14 mouse cellular contexts compared by ENCODE assay signal in the genomic region with DNA sequence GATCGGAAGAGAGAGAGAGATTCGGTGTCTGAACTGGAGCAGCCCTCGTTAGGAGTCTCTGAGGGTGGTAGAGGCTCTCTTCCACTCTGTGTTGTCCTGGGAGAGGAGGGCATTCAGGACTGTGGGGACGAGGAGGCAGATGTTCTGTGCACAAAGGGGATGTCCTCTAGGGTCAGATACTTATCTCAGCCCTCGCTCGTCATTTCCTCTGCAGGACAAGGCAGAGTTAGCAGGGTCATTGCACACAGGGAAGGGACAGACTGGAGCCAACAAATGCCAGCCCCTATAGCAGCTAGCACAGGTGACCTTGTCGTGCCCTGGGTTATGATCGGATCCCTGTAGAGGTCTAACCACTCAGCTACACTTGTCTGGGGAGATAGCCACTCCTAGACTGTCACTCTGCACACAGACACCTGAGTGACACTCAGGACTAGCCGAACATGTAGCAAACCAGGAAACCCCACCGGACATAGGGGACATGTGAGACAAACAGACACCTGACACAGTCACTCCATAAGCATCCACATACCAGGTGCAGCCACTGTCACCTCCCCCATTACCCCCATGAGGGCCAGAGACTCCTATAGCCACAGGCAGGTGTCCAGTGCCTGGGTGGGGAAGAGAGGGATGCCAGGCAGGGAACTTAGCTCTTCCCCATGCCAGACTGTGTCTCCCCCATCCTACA. TPM values are rescaled to one million over a fixed set of nuclear protein-coding genes. Genes with fewer than 3 reads are reported as not detected.
DNase-seq lines count a peak whose midpoint lies in the region; ATAC-seq and TF ChIP-seq lines count a peak whose summit lies in the region.
"Had no signal": no experiment of that assay in that cellular context is flagged by ENCODE, and none has a peak within 500 bp of the region (broad histone marks: within the 10 kb centered on the region; RNA-seq: fewer than 3 reads in every experiment).

No protein-coding gene starts in this region.

- H3ac ChIP-seq in myocyte (ENCODE audit: control insufficient read depth, insufficient read length): no peak overlapping the region

- H3K4me3 ChIP-seq in forebrain, embryonic 16.5 days (replicated peaks; ENCODE audit: low read length): no peak overlapping the region
- no peak overlapping the region for H3K4me3 ChIP-seq in forebrain, embryonic 11.5 days (ENCODE audit: low read depth, low read length)
- no peak overlapping the region for H3K4me3 ChIP-seq in hindbrain, embryonic 12.5 days
- no peak overlapping the region for H3K4me3 ChIP-seq in hindbrain, embryonic 13.5 days
- no peak overlapping the region for H3K4me3 ChIP-seq in lung, embryonic 14.5 days (ENCODE audit: low read depth, low read length)
- no peak overlapping the region for H3K4me3 ChIP-seq in myocyte
- H3K4me3 ChIP-seq: embryonic facial prominence, embryonic 13.5 days; limb, embryonic 13.5 days; lung, embryonic 15.5 days had no signal

- DNase-seq in forebrain, embryonic 11.5 days (ENCODE audit: low spot score): no peak
- DNase-seq in lung, embryonic 14.5 days: no peak
- DNase-seq in lung, adult 18-20 months: no peak
- no peak for DNase-seq in right cerebral cortex, adult 18-20 months
- DNase-seq: cerebellum, adult 9-11 months; kidney, adult 9 months had no signal

- H3K27ac ChIP-seq in forebrain, embryonic 16.5 days (ENCODE audit: low read length): peak overlapping the region; percentile 60
- H3K27ac ChIP-seq in forebrain, embryonic 11.5 days (ENCODE audit: low read depth, low read length): no peak overlapping the region
- no peak overlapping the region for H3K27ac ChIP-seq in hindbrain, embryonic 12.5 days
- H3K27ac ChIP-seq in hindbrain, embryonic 13.5 days: no peak overlapping the region
- H3K27ac ChIP-seq in lung, embryonic 14.5 days (ENCODE audit: low read depth): no peak overlapping the region
- H3K27ac ChIP-seq: embryonic facial prominence, embryonic 13.5 days; limb, embryonic 13.5 days; lung, embryonic 15.5 days had no signal

- 54% methylated on average over 10 of the region's 10 CpGs for WGBS in forebrain, embryonic 16.5 days
- 54% methylated on average over 10 of the region's 10 CpGs for WGBS in forebrain, embryonic 11.5 days
- WGBS in hindbrain, embryonic 12.5 days: 57% methylated on average over 10 of the region's 10 CpGs
- WGBS in hindbrain, embryonic 13.5 days: 52% methylated on average over 10 of the region's 10 CpGs
- 51% methylated on average over 10 of the region's 10 CpGs for WGBS in lung, embryonic 14.5 days

- no peak for TF ChIP-seq CTCF in lung, embryonic 14.5 days (IDR thresholded peaks at IDR 0.05; ENCODE audit: low read depth)

- ATAC-seq in forebrain, embryonic 16.5 days: no peak
- no peak for ATAC-seq in forebrain, embryonic 11.5 days (replicated peaks; ENCODE audit: low FRiP score)
- ATAC-seq in hindbrain, embryonic 12.5 days (ENCODE audit: low FRiP score): 0 out of 2 replicates have a peak, but pooled peaks have one; percentile 10
- ATAC-seq in hindbrain, embryonic 13.5 days (ENCODE audit: low FRiP score): no peak; the same call in 1 of the 2 replicates
- ATAC-seq in lung, embryonic 14.5 days (ENCODE audit: insufficient read depth): no peak

- H3K9me3 ChIP-seq in forebrain, embryonic 16.5 days (ENCODE audit: control insufficient read depth, low read length): no peaks in the 10 kb centered on the region
- H3K9me3 ChIP-seq in forebrain, embryonic 11.5 days (ENCODE audit: control insufficient read depth, low read length): no peaks in the 10 kb centered on the region
- no peaks in the 10 kb centered on the region for H3K9me3 ChIP-seq in hindbrain, embryonic 12.5 days (replicated peaks)
- H3K9me3 ChIP-seq in hindbrain, embryonic 13.5 days: no peaks in the 10 kb centered on the region
- no peaks in the 10 kb centered on the region for H3K9me3 ChIP-seq in lung, embryonic 14.5 days (ENCODE audit: low read depth, low read length)
- H3K9me3 ChIP-seq: embryonic facial prominence, embryonic 13.5 days; limb, embryonic 13.5 days; lung, embryonic 15.5 days had no signal

- no peak for TF ChIP-seq POLR2A in myocyte (IDR thresholded peaks at IDR 0.05; ENCODE audit: insufficient read length, low read depth)

- H3K36me3 ChIP-seq in forebrain, embryonic 16.5 days (ENCODE audit: control insufficient read depth, insufficient read depth): no peaks in the 10 kb centered on the region
- no peaks in the 10 kb centered on the region for H3K36me3 ChIP-seq in forebrain, embryonic 11.5 days (ENCODE audit: control insufficient read depth, insufficient read depth, low read length)
- no peaks in the 10 kb centered on the region for H3K36me3 ChIP-seq in hindbrain, embryonic 12.5 days
- H3K36me3 ChIP-seq in hindbrain, embryonic 13.5 days: no peaks in the 10 kb centered on the region
- no peaks in the 10 kb centered on the region for H3K36me3 ChIP-seq in lung, embryonic 14.5 days (ENCODE audit: insufficient read depth)
- no peaks in the 10 kb centered on the region for H3K36me3 ChIP-seq in myocyte (ENCODE audit: control insufficient read depth, insufficient read depth)
- H3K36me3 ChIP-seq: embryonic facial prominence, embryonic 13.5 days; limb, embryonic 13.5 days; lung, embryonic 15.5 days had no signal

- H3K4me1 ChIP-seq in forebrain, embryonic 16.5 days (replicated peaks; ENCODE audit: control insufficient read depth, insufficient read depth, low read length): peaks cover 45% of the 10 kb centered on the region
- 0 out of 2 replicates have a peak, but pooled peaks cover 3% of the 10 kb centered on the region for H3K4me1 ChIP-seq in forebrain, embryonic 11.5 days (replicated peaks; ENCODE audit: control insufficient read depth, insufficient read depth, low read length)
- peaks cover 40% of the 10 kb centered on the region for H3K4me1 ChIP-seq in hindbrain, embryonic 12.5 days
- H3K4me1 ChIP-seq in hindbrain, embryonic 13.5 days (replicated peaks): peaks cover 87% of the 10 kb centered on the region
- peaks cover 6% of the 10 kb centered on the region for H3K4me1 ChIP-seq in lung, embryonic 14.5 days (ENCODE audit: insufficient read depth)

- no peak overlapping the region for H3K4me2 ChIP-seq in forebrain, embryonic 16.5 days (ENCODE audit: low read length)
- no peak overlapping the region for H3K4me2 ChIP-seq in forebrain, embryonic 11.5 days (ENCODE audit: low read depth, low read length, severe bottlenecking)
- no peak overlapping the region for H3K4me2 ChIP-seq in hindbrain, embryonic 12.5 days (replicated peaks)
- no peak overlapping the region for H3K4me2 ChIP-seq in hindbrain, embryonic 13.5 days
- no peak overlapping the region for H3K4me2 ChIP-seq in lung, embryonic 14.5 days
- H3K4me2 ChIP-seq in myocyte (ENCODE audit: low read depth): no peak overlapping the region
- H3K4me2 ChIP-seq: embryonic facial prominence, embryonic 13.5 days; limb, embryonic 13.5 days; lung, embryonic 15.5 days had no signal

- no peaks in the 10 kb centered on the region for H3K79me2 ChIP-seq in myocyte (ENCODE audit: control insufficient read depth, insufficient read depth)

- peak overlapping the region; percentile 22; the same call in 1 of the 2 replicates for H3K9ac ChIP-seq in forebrain, embryonic 16.5 days (replicated peaks; ENCODE audit: low read depth, low read length)
- H3K9ac ChIP-seq in forebrain, embryonic 11.5 days (ENCODE audit: low read length): no peak overlapping the region
- H3K9ac ChIP-seq in hindbrain, embryonic 12.5 days: no peak overlapping the region
- H3K9ac ChIP-seq in hindbrain, embryonic 13.5 days: no peak overlapping the region
- peak overlapping the region; percentile 11 for H3K9ac ChIP-seq in lung, embryonic 14.5 days
- H3K9ac ChIP-seq: embryonic facial prominence, embryonic 13.5 days; limb, embryonic 13.5 days; lung, embryonic 15.5 days had no signal

- H3K27me3 ChIP-seq in forebrain, embryonic 16.5 days (replicated peaks; ENCODE audit: control insufficient read depth, insufficient read depth, low read length): no peaks in the 10 kb centered on the region
- H3K27me3 ChIP-seq in forebrain, embryonic 11.5 days (ENCODE audit: control insufficient read depth, insufficient read depth, low read length): 0 out of 2 replicates have a peak, but pooled peaks cover 2% of the 10 kb centered on the region
- H3K27me3 ChIP-seq in hindbrain, embryonic 12.5 days: peaks cover 5% of the 10 kb centered on the region; the same call in 1 of the 2 replicates
- peaks cover 20% of the 10 kb centered on the region; the same call in 1 of the 2 replicates for H3K27me3 ChIP-seq in hindbrain, embryonic 13.5 days
- peaks cover 5% of the 10 kb centered on the region; the same call in 1 of the 2 replicates for H3K27me3 ChIP-seq in lung, embryonic 14.5 days (ENCODE audit: insufficient read depth, low read length)
- H3K27me3 ChIP-seq in myocyte (ENCODE audit: control insufficient read depth, insufficient read depth, insufficient read length): no peaks in the 10 kb centered on the region

TF ChIP-seq in myocyte, 11 proteins besides CTCF, POLR2A, EP300 and RAD21 (continues in another document):
- TF ChIP-seq USF1 (IDR thresholded peaks at IDR 0.05; ENCODE audit: low read depth) (no peak), REST (IDR thresholded peaks at IDR 0.05; ENCODE audit: insufficient read depth, insufficient read length) (no peak), MYOG (IDR thresholded peaks at IDR 0.05; ENCODE audit: control insufficient read depth in 1 of 3, insufficient read depth in 1 of 3, insufficient read length in 2 of 3, low read depth in 2 of 3) (peak in 1 of 3 experiments; percentile 75), POLR2AphosphoS2 (IDR thresholded peaks at IDR 0.05; ENCODE audit: insufficient read length, low read depth) (no peak), E2F4 (IDR thresholded peaks at IDR 0.05; ENCODE audit: insufficient read depth) (no peak), TCF3 (IDR thresholded peaks at IDR 0.05; ENCODE audit: insufficient read length, low read depth) (peak; percentile 44)

RNA-seq across cellular contexts. Expression of a gene that starts 38.6 kb away (rescaled TPM):
- 55.9 and 58.6 TPM in 2 replicates for polyA plus RNA-seq in forebrain, embryonic 16.5 days (2015; fragmentation: Nextera tagmentation; extraction: Ambion mirVana)
- 18.6 and 22.7 TPM in 2 replicates for polyA plus RNA-seq in forebrain, embryonic 11.5 days (2014; fragmentation: Nextera tagmentation; extraction: Ambion mirVana)
- polyA plus RNA-seq in hindbrain, embryonic 12.5 days (2016; fragmentation: Nextera tagmentation; extraction: Ambion mirVana): 26.9 and 27.4 TPM in 2 replicates
- polyA plus RNA-seq in hindbrain, embryonic 13.5 days (2015; fragmentation: Nextera tagmentation; extraction: Ambion mirVana): 28.8 and 31.6 TPM in 2 replicates
- polyA plus RNA-seq in lung, embryonic 14.5 days (2014; fragmentation: Nextera tagmentation; extraction: Ambion mirVana): 14.3 and 29.3 TPM in 2 replicates
- polyA plus RNA-seq in myocyte (2012; fragmentation: generic; extraction: Trizol): 49.3 TPM

RNA-seq across cellular contexts. Expression of a gene that starts 49.4 kb away (rescaled TPM):
- polyA plus RNA-seq in forebrain, embryonic 16.5 days (2015; fragmentation: Nextera tagmentation; extraction: Ambion mirVana): not detected in 2 replicates
- polyA plus RNA-seq in forebrain, embryonic 11.5 days (2014; fragmentation: Nextera tagmentation; extraction: Ambion mirVana): not detected in 2 replicates
- polyA plus RNA-seq in hindbrain, embryonic 12.5 days (2016; fragmentation: Nextera tagmentation; extraction: Ambion mirVana): not detected in 2 replicates
- polyA plus RNA-seq in hindbrain, embryonic 13.5 days (2015; fragmentation: Nextera tagmentation; extraction: Ambion mirVana): not detected in 2 replicates
- 12.2 TPM in 1 of 2 replicates, not detected in the other for polyA plus RNA-seq in lung, embryonic 14.5 days (2014; fragmentation: Nextera tagmentation; extraction: Ambion mirVana)
- polyA plus RNA-seq in myocyte (2012; fragmentation: generic; extraction: Trizol): 0.55 TPM
- polyA plus RNA-seq: testis, adult 2 months had no signal

Comparison
In these comparisons a context has a peak if more than half of its experiments do, and no peak if none do; other contexts are left out.
1. H3K9ac ChIP-seq: peak in forebrain, embryonic 16.5 days (single experiment) and lung, embryonic 14.5 days (single experiment); none in forebrain, embryonic 11.5 days (single experiment), hindbrain, embryonic 12.5 days (single experiment) and hindbrain, embryonic 13.5 days (single experiment).